Mouse (Mus musculus): ENCODE measurements around the gene Rnf216. TPM values are rescaled to one million over a fixed set of nuclear protein-coding genes. Genes with fewer than 3 reads are reported as not detected.
A peak's percentile ranks its signal among the peaks of the same experiment; 100 is the strongest.

Rnf216 gene
- polyA plus RNA-seq, 2 experiments: 9.7 to 10.8 TPM

DNA sequence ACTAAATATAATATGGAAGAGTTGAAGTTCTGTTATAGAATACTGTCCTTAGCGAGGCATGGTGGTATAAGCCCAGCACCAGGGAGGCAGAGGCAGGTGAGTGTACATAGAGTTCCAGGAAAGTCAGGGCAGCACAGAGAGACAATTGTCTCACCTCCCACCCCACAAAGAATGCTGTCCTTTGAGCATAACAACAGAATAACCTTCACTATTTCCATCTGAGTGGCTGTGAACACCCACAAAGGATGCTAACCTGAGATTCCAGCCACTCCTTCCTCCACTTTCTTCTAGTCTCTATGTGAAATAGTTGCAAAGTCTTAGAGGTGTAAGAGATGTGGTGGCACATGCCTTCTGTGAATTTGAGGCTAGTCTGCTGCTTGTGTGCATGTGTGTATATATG, 89.8 kb downstream of the Rnf216 start:
- H3K27me3 ChIP-seq (ENCODE audit: control insufficient read depth, insufficient read depth, low read length): no peaks in the 10 kb centered on the region
- ATAC-seq (ENCODE audit: insufficient read depth): no peak
- no peak overlapping the region for H3K4me2 ChIP-seq (ENCODE audit: low read depth)
- peaks cover 4 to 10% of the 10 kb centered on the region in 2 experiments for H3K4me1 ChIP-seq (replicated peaks; ENCODE audit: control insufficient read depth in 2 of 2, insufficient read depth in 2 of 2, low read length in 1 of 2)
- H3K9me3 ChIP-seq (ENCODE audit: control insufficient read depth, low read length): no peaks in the 10 kb centered on the region
- 84% methylated on average over 1 of the region's 1 CpGs for WGBS (ENCODE audit: insufficient replicate concordance)
- no peak for DNase-seq (ENCODE audit: low read depth in 3 of 3, low spot score in 3 of 3)
- TF ChIP-seq EP300 (IDR thresholded peaks at IDR 0.05; ENCODE audit: low read depth) (no peak), CTCF (IDR thresholded peaks at IDR 0.05; ENCODE audit: low read depth) (no peak)
- peaks cover 19% of the 10 kb centered on the region for H3K36me3 ChIP-seq (replicated peaks; ENCODE audit: control insufficient read depth, insufficient read depth, low read depth)
- H3K27ac ChIP-seq: no peak overlapping the region
- H3K9ac ChIP-seq (replicated peaks): no peak overlapping the region
- H3K4me3 ChIP-seq (ENCODE audit: insufficient read depth in 1 of 2, low read depth in 2 of 2, low read length in 2 of 2): no peak overlapping the region

DNA sequence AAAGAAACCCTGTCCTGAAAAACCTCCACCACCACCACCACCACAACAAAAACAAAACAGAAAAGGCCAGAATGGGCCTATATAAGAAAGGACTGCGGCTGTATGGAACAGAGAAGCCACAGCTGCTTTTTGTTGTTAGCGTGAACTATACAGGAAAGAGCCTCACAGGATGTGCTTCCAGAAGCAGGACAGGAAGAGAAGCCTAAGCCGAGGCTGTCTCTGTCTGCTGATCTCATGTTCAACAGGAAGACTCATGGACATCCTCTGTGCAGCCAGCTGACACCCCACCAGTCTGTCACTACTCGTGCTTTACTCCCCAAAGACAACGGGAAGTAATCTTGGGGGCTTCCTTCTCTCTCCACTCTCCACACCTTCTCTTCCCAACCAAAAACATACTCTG, 95.4 kb downstream of the Rnf216 start:
- peak; percentile 26; the same call in 1 of the 2 replicates for ATAC-seq (ENCODE audit: insufficient read depth)
- Histone ChIP-seq H3K4me3 (ENCODE audit: insufficient read depth in 1 of 2, low read depth in 2 of 2, low read length in 2 of 2) (no peak overlapping the region), H3K27ac (no peak overlapping the region), H3K4me1 (replicated peaks; ENCODE audit: control insufficient read depth in 2 of 2, insufficient read depth in 2 of 2, low read length in 1 of 2) (no peaks in the 10 kb centered on the region), H3K4me2 (ENCODE audit: low read depth) (no peak overlapping the region), H3K9me3 (ENCODE audit: control insufficient read depth, low read length) (no peaks in the 10 kb centered on the region), H3K9ac (replicated peaks) (no peak overlapping the region), H3K27me3 (ENCODE audit: control insufficient read depth, insufficient read depth, low read length) (no peaks in the 10 kb centered on the region), H3K36me3 (replicated peaks; ENCODE audit: control insufficient read depth, insufficient read depth, low read depth) (peaks cover 34% of the 10 kb centered on the region)
- no peak for TF ChIP-seq CTCF (IDR thresholded peaks at IDR 0.05; ENCODE audit: low read depth)
- no peak for TF ChIP-seq EP300 (IDR thresholded peaks at IDR 0.05; ENCODE audit: low read depth)
- 51% methylated on average over 5 of the region's 5 CpGs for WGBS (ENCODE audit: insufficient replicate concordance)
- DNase-seq (ENCODE audit: low read depth in 3 of 3, low spot score in 3 of 3): no peak

DNA sequence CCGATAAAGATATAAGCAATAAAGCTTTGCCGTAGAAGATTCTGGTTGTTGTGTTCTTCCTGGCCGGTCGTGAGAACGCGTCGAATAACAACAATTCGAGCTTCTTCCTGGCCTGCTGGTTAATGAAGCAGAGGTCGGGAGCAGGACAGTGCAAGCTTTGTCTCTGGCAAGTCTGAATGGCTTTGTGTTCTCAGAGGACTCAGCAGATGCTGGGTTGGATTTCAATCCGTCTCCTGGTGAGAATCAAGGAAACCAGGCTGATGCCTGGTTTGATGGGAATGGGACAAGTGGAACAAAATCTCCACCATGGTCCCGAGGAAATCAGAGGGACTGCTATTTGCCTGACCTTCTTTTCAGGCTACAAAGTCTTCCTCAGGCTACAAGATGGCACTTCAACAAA, 103.4 kb downstream of the Rnf216 start:
- 82% methylated on average over 10 of the region's 11 CpGs for WGBS (ENCODE audit: insufficient replicate concordance)

DNA sequence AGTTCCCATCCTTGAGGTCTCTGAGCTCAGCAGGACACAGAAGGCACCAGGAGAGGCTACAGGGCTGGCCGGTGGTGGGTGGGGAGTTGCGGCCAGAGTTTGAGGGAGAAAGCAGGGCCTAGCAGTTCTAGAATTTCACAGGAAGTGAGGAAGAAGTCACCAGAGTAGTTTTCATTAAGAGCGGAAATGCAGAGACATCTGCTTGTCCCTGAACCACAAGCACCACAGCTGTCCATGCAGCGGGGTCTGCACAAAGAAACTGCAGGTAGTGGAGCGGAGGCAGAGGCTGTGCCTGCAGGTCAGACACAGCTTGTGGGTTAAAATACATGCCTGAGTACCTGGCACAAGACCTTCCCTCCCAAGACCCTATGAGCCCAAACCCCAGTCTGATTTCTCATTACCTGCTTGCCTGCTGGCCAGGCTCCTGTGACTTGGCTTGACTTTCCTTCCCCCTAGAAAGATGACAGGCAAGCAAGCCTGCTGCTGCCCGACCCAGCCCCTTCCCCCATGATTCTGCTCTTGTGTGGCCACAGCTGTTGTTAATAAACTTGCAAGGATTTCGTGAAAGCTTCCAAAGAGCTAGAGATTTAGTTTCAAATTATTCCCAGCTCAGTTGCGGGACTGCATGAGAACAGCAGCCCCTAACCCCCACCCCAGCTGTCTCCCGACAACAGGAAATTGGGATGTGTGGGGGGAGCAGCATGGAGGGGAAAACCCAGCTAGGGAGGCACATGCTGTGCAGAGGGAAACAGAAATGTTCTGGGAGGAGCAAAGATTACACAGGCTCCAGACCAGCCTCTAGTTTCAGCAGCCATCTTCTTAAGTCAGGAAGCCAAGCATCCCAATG, 111.9 kb downstream of the Rnf216 start:
- Histone ChIP-seq H3K9ac (replicated peaks) (no peak overlapping the region), H3K27ac (no peak overlapping the region; the same call in 1 of the 2 replicates), H3K4me2 (ENCODE audit: low read depth) (no peak overlapping the region), H3K36me3 (replicated peaks; ENCODE audit: control insufficient read depth, insufficient read depth, low read depth) (no peaks in the 10 kb centered on the region), H3K9me3 (ENCODE audit: control insufficient read depth, low read length) (no peaks in the 10 kb centered on the region), H3K27me3 (ENCODE audit: control insufficient read depth, insufficient read depth, low read length) (no peaks in the 10 kb centered on the region), H3K4me1 (replicated peaks; ENCODE audit: control insufficient read depth in 2 of 2, insufficient read depth in 2 of 2, low read length in 1 of 2) (peaks cover 0 to 10% of the 10 kb centered on the region in 2 experiments; a peak in 1 of 4 replicates), H3K4me3 (ENCODE audit: insufficient read depth in 1 of 2, low read depth in 2 of 2, low read length in 2 of 2) (no peak overlapping the region)
- ATAC-seq (ENCODE audit: insufficient read depth): no peak
- DNase-seq (ENCODE audit: low read depth in 3 of 3, low spot score in 3 of 3): no peak
- WGBS (ENCODE audit: insufficient replicate concordance): 52% methylated on average over 9 of the region's 9 CpGs
- TF ChIP-seq EP300 (IDR thresholded peaks at IDR 0.05; ENCODE audit: low read depth): no peak
- TF ChIP-seq CTCF (IDR thresholded peaks at IDR 0.05; ENCODE audit: low read depth): no peak

More for the DNA sequence above, 103.4 kb downstream of the Rnf216 start:
- no peak for TF ChIP-seq EP300 (IDR thresholded peaks at IDR 0.05; ENCODE audit: low read depth)
- TF ChIP-seq CTCF (IDR thresholded peaks at IDR 0.05; ENCODE audit: low read depth): no peak
- Histone ChIP-seq H3K4me1 (replicated peaks; ENCODE audit: control insufficient read depth in 2 of 2, insufficient read depth in 2 of 2, low read length in 1 of 2) (no peaks in the 10 kb centered on the region), H3K36me3 (replicated peaks; ENCODE audit: control insufficient read depth, insufficient read depth, low read depth) (peaks cover 27% of the 10 kb centered on the region), H3K9ac (replicated peaks) (no peak overlapping the region), H3K4me3 (ENCODE audit: insufficient read depth in 1 of 2, low read depth in 2 of 2, low read length in 2 of 2) (no peak overlapping the region), H3K27ac (no peak overlapping the region), H3K27me3 (ENCODE audit: control insufficient read depth, insufficient read depth, low read length) (no peaks in the 10 kb centered on the region), H3K9me3 (ENCODE audit: control insufficient read depth, low read length) (no peaks in the 10 kb centered on the region), H3K4me2 (ENCODE audit: low read depth) (no peak overlapping the region)
- no peak for DNase-seq (ENCODE audit: low read depth in 3 of 3, low spot score in 3 of 3)
- ATAC-seq (ENCODE audit: insufficient read depth): no peak

DNA sequence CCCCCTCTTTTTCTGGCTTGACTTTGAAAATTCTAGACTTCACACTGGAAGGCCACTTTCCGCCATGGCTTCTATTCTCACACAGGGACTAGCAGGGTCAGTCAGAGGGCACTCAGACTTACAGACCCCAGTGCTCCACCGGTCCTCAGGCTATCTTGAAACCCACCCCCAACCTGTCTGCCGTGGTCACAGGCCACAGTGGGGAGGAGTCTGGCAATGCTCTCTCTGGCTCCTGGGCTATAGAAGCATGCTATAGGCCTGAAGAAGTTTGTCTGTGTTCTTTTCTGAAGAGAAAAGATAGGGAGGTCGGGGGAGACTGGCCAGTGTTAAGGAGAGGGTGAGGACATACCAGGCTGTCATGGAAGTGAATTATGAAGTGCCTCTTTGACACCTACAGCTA, 112.7 kb downstream of the Rnf216 start:
- H3K36me3 ChIP-seq (replicated peaks; ENCODE audit: control insufficient read depth, insufficient read depth, low read depth): no peaks in the 10 kb centered on the region
- no peaks in the 10 kb centered on the region for H3K27me3 ChIP-seq (ENCODE audit: control insufficient read depth, insufficient read depth, low read length)
- 44% methylated on average over 4 of the region's 4 CpGs for WGBS (ENCODE audit: insufficient replicate concordance)
- no peak overlapping the region for H3K9ac ChIP-seq (replicated peaks)
- no peak overlapping the region for H3K4me2 ChIP-seq (ENCODE audit: low read depth)
- no peak for TF ChIP-seq CTCF (IDR thresholded peaks at IDR 0.05; ENCODE audit: low read depth)
- TF ChIP-seq EP300 (IDR thresholded peaks at IDR 0.05; ENCODE audit: low read depth): no peak
- peaks cover 0 to 10% of the 10 kb centered on the region in 2 experiments; a peak in 1 of 4 replicates for H3K4me1 ChIP-seq (replicated peaks; ENCODE audit: control insufficient read depth in 2 of 2, insufficient read depth in 2 of 2, low read length in 1 of 2)
- ATAC-seq (ENCODE audit: insufficient read depth) (no peak), DNase-seq (ENCODE audit: low read depth in 3 of 3, low spot score in 3 of 3) (no peak)
- H3K9me3 ChIP-seq (ENCODE audit: control insufficient read depth, low read length): no peaks in the 10 kb centered on the region
- H3K4me3 ChIP-seq (ENCODE audit: insufficient read depth in 1 of 2, low read depth in 2 of 2, low read length in 2 of 2): no peak overlapping the region
- no peak overlapping the region for H3K27ac ChIP-seq
